Mouse (Mus musculus): Measurements from ENCODE around the gene Bmf. TPM values are rescaled to one million over a fixed set of nuclear protein-coding genes. Genes with fewer than 3 reads are reported as not detected.

Bmf gene
- polyA plus RNA-seq, 1 experiment from 2014 or later = 0.62 TPM

DNA sequence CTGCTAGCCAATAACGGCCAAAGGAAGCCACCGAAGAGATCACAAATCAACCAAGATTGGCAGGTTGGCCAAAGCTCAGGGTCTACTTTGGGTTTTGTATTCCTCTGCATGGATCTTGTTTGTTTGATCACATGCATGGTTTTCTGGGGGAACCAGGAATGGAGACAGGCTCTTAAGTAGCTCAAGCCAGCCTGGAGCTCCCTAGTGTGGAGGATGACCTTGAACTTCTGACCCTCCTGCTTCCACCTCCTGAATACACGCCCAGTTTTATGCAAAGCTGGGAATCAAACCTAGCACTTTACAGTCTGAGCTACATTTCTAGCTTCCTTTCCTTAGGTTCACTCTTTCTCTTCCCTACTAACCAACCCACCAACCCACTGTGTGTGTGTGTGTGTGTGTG lies 64.1 kb downstream of the Bmf start:
- Histone ChIP-seq H3K27me3 (replicated peaks) (0 out of 2 replicates have a peak, but pooled peaks cover 3% of the 10 kb centered on the region), H3K4me3 (no peak overlapping the region), H3K36me3 (no peaks in the 10 kb centered on the region), H3K27ac (no peak overlapping the region), H3K9me3 (replicated peaks) (no peaks in the 10 kb centered on the region), H3K4me1 (peaks cover 29% of the 10 kb centered on the region), H3K4me2 (no peak overlapping the region), H3K9ac (no peak overlapping the region)
- 63% methylated on average over 3 of the region's 3 CpGs for WGBS (ENCODE audit: insufficient replicate concordance)
- no peak for ATAC-seq

DNA sequence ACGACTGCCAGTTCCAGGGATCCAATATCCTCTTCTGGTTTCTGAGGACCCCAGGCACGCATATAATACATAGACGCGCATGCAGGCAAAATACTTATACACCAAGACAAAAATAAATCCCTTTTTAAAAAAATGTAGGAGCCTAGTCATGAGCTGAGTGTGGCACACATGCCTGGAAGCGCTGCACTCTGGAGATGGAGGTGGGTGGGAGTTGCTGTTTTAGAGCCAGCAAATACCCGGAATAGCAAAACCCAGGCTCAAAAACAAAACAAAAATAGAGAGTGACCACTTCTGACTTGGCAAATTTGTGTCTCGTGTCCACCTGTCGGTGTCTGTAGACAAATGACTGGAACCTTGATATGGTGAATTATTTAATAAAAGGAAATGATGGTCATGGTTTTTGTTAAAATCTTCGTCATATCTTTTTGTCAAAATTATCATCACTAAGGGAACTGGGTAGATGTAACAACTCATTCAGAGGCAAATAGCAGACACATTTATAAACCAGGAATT lies 65.0 kb downstream of the Bmf start:
- Histone ChIP-seq H3K36me3 (no peaks in the 10 kb centered on the region), H3K9ac (no peak overlapping the region), H3K27me3 (replicated peaks) (0 out of 2 replicates have a peak, but pooled peaks cover 3% of the 10 kb centered on the region), H3K4me3 (no peak overlapping the region), H3K27ac (no peak overlapping the region), H3K4me1 (peaks cover 25% of the 10 kb centered on the region), H3K4me2 (no peak overlapping the region), H3K9me3 (replicated peaks) (no peaks in the 10 kb centered on the region)
- WGBS (ENCODE audit: insufficient replicate concordance) = 72% methylated on average over 9 of the region's 9 CpGs
- ATAC-seq = no peak

DNA sequence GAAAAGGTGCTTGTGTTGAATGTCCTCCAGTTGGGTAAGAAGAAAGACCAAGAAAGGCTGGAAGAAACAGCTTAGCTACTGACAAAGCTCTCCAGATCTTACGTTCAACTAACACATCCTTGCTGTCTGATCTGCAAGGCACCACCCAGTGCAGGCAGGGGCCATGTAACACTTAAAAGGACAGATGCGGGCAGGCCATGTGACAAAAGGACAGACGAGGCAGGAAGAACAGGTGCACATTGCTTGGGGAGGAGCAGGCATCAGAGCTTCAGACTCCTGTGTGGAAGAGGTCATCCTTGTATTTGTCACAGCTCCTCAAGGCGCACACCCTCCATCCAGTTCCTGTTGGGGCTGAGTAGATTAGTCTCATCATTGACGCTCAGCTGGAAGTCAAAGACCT lies 66.5 kb downstream of the Bmf start:
- Histone ChIP-seq H3K36me3 (peaks cover under 1% of the 10 kb centered on the region; the same call in 1 of the 2 replicates), H3K9me3 (replicated peaks) (no peaks in the 10 kb centered on the region), H3K4me3 (no peak overlapping the region), H3K9ac (no peak overlapping the region), H3K27ac (no peak overlapping the region), H3K27me3 (replicated peaks) (0 out of 2 replicates have a peak, but pooled peaks cover 3% of the 10 kb centered on the region), H3K4me1 (peaks cover 33% of the 10 kb centered on the region), H3K4me2 (no peak overlapping the region)
- 65% methylated on average over 5 of the region's 5 CpGs for WGBS (ENCODE audit: insufficient replicate concordance)
- ATAC-seq = no peak

DNA sequence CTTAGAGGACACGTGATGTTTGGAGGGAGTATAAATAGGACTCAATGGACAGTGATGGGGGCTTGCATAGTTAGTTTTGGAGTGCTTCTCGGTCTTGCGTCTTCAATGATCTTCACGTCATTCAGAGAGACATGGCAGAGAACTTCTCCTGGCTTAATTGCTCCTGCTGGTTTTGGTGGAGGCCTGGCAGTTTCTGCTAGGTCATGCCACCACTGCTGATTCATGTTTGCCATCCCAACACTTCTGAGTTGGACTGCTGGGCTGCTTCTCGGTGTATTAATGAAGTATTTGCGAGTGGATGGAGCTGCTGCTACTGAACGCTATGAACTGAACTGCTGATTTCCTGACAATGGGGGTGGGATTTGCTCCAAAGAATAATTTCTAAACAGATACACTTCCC lies 68.6 kb downstream of the Bmf start:
- 0 out of 2 replicates have a peak, but pooled peaks cover 3% of the 10 kb centered on the region for H3K27me3 ChIP-seq (replicated peaks)
- peaks cover 20% of the 10 kb centered on the region for H3K36me3 ChIP-seq
- peak overlapping the region; percentile 90 for H3K27ac ChIP-seq
- no peak for ATAC-seq
- no peaks in the 10 kb centered on the region for H3K9me3 ChIP-seq (replicated peaks)
- WGBS (ENCODE audit: insufficient replicate concordance) = 83% methylated on average over 7 of the region's 7 CpGs
- H3K4me2 ChIP-seq = peak overlapping the region; percentile 4; the same call in 1 of the 2 replicates
- no peak overlapping the region for H3K9ac ChIP-seq
- H3K4me3 ChIP-seq = no peak overlapping the region
- peaks cover 31% of the 10 kb centered on the region for H3K4me1 ChIP-seq

DNA sequence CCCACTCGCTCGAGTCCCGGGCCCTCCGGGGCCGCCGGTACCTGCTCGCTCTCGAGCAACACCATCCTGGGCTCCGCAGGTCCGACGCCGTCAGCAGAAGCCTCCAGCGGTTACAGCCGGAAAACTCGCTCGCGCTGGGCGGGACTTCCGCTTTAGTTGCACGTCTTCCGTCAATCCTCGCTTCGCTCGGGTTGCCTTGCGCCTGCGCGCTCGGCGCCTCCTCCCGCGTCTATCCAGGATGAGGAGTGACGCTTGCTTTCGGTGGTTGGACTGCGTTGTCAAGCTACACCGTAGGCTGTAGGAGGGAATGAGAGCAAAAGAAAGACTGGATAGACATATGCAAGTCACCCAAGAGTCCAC lies 70.0 kb downstream of the Bmf start, which contains the start of gene Srp14:
Gene Srp14, minus strand, starts transcription at position 162 of the 360 bp plus-strand sequence.
- peak within 1 kb of the TSS; percentile 88 for H3K4me2 ChIP-seq
- 0 out of 2 replicates have a peak, but pooled peaks cover 3% of the 10 kb centered on the region for H3K27me3 ChIP-seq (replicated peaks)
- H3K4me1 ChIP-seq = peaks cover 31% of the 10 kb centered on the region
- H3K4me3 ChIP-seq = peak within 1 kb of the TSS; percentile 88
- H3K9ac ChIP-seq = peak within 1 kb of the TSS; percentile 91
- no peaks in the 10 kb centered on the region for H3K9me3 ChIP-seq (replicated peaks)
- H3K36me3 ChIP-seq = peaks cover 34% of the 10 kb centered on the region
- peak; percentile 92 for ATAC-seq
- peak within 1 kb of the TSS; percentile 90 for H3K27ac ChIP-seq
- under 1% methylated on average over 35 of the region's 35 CpGs for WGBS (ENCODE audit: insufficient replicate concordance)

DNA sequence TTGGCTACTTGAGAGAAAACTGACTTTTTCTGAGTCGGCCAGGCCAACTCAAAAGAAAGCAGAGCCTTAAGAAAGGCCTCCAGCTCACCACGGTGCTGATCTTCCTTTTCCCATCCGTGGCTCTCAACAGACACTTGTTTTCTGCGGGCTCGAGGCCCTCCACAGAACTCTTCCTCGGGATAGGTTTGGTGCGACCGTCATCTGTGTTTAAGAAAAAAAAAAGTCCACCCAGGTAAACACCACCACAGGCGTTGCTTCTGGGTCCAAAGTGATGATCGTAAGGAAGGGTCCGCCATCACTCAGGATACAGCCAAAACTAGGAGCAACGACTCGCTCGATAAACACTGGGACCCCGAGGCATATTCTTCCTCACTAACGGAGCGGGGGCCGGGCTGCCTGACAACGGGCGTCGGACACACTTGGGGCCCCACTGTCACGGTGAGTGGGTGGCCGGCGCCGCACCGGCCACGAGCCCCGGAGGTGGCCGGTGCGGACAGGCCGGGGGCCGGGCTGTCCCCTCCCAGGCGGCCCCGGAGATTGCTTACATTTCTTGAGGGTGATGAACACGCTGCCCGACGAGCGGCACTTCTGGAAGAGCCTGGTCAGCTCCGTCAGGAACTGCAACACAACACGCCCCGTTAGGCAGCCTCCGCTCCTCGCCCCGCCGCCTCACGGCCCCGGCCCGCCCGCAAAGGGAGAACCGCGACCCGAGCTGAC lies 70.5 kb downstream of the Bmf start:
- 2% methylated on average over 37 of the region's 52 CpGs for WGBS (ENCODE audit: insufficient replicate concordance)
- Histone ChIP-seq H3K4me3 (peak overlapping the region; percentile 88), H3K9me3 (replicated peaks) (no peaks in the 10 kb centered on the region), H3K27me3 (replicated peaks) (0 out of 2 replicates have a peak, but pooled peaks cover 3% of the 10 kb centered on the region), H3K9ac (peak overlapping the region; percentile 91), H3K27ac (peak overlapping the region; percentile 90), H3K4me1 (peaks cover 31% of the 10 kb centered on the region), H3K36me3 (peaks cover 39% of the 10 kb centered on the region), H3K4me2 (peak overlapping the region; percentile 88)
- ATAC-seq = peak; percentile 69

Other genes starting within 250 kb of the Bmf start
- gene Gpr176, start 176.3 kb downstream of the Bmf start, polyA plus RNA-seq (2016; fragmentation: Nextera tagmentation; extraction: Ambion mirVana) = 0.66 and 0.81 TPM in 2 replicates
- 7.6 and 8.5 TPM in 2 replicates for gene Eif2ak4, start 161.1 kb downstream of the Bmf start, polyA plus RNA-seq (2016; fragmentation: Nextera tagmentation; extraction: Ambion mirVana)
- 130 TPM in 2 replicates for gene Srp14, start 70.0 kb downstream of the Bmf start, polyA plus RNA-seq (2016; fragmentation: Nextera tagmentation; extraction: Ambion mirVana)
- gene Bub1b, start 48.5 kb upstream of the Bmf start, polyA plus RNA-seq (2016; fragmentation: Nextera tagmentation; extraction: Ambion mirVana) = 70.9 and 72.5 TPM in 2 replicates
- 1.4 and 1.9 TPM in 2 replicates for gene Pak6, start 113.6 kb upstream of the Bmf start, polyA plus RNA-seq (2016; fragmentation: Nextera tagmentation; extraction: Ambion mirVana)
- 0.07 TPM in 1 of 2 replicates, not detected in the other for gene Ankrd63, start 154.3 kb upstream of the Bmf start, polyA plus RNA-seq (2016; fragmentation: Nextera tagmentation; extraction: Ambion mirVana)
- 2.5 and 2.6 TPM in 2 replicates for gene Plcb2, start 178.8 kb upstream of the Bmf start, polyA plus RNA-seq (2016; fragmentation: Nextera tagmentation; extraction: Ambion mirVana)
- gene Inafm2, start 196.1 kb upstream of the Bmf start, polyA plus RNA-seq (2016; fragmentation: Nextera tagmentation; extraction: Ambion mirVana) = 23.1 TPM in 2 replicates
- gene Ccdc9b, start 213.0 kb upstream of the Bmf start, polyA plus RNA-seq (2016; fragmentation: Nextera tagmentation; extraction: Ambion mirVana) = 0.36 and 0.39 TPM in 2 replicates
- gene Phgr1, start 223.1 kb upstream of the Bmf start, polyA plus RNA-seq (2016; fragmentation: Nextera tagmentation; extraction: Ambion mirVana) = not detected in 2 replicates
- 0.35 and 0.37 TPM in 2 replicates for gene Disp2, start 230.0 kb upstream of the Bmf start, polyA plus RNA-seq (2016; fragmentation: Nextera tagmentation; extraction: Ambion mirVana)